ENCODE assay signal across 9 mouse cellular contexts in genomic region chr2:52002299-52002698, GRCm38 (mm10). TPM values are rescaled to one million over a fixed set of nuclear protein-coding genes. Genes with fewer than 3 reads are reported as not detected.
DNase-seq lines count a peak whose midpoint lies in the region; ATAC-seq and TF ChIP-seq lines count a peak whose summit lies in the region.
"Not testable (repeated sequence)": the region's sequence is repeated elsewhere in the genome, so short reads cannot be mapped to it uniquely, and the experiment has no call there.
"Had no signal": no experiment of that assay in that cellular context is flagged by ENCODE, and none has a peak within 500 bp of the region (broad histone marks: within the 10 kb centered on the region; RNA-seq: fewer than 3 reads in every experiment).

No protein-coding gene starts in this region.

- not testable (repeated sequence) for H3K4me3 ChIP-seq in CH12.LX (replicated peaks in 1 of 3; ENCODE audit: low read depth in 2 of 3, low read length in 2 of 3, poor library complexity in 1 of 3)

- not testable (repeated sequence) for H3K79me2 ChIP-seq in CH12.LX (replicated peaks; ENCODE audit: control insufficient read depth, extremely low read depth, insufficient read depth, poor library complexity, severe bottlenecking)

- H3K4me1 ChIP-seq in CH12.LX (ENCODE audit: control insufficient read depth in 1 of 2, insufficient read depth in 2 of 2), result not testable (repeated sequence)

- TF ChIP-seq POLR2A in CH12.LX (IDR thresholded peaks at IDR 0.05; ENCODE audit: low read depth, low read length), result not testable (repeated sequence)

- DNase-seq in CH12.LX (ENCODE audit: extremely low read depth), result peak; percentile 18

- TF ChIP-seq EP300 in CH12.LX (IDR thresholded peaks at IDR 0.05; ENCODE audit: low read length), result not testable (repeated sequence)

- not testable (repeated sequence) for H3K27me3 ChIP-seq in CH12.LX (replicated peaks)

- not testable (repeated sequence) for H3K36me3 ChIP-seq in CH12.LX (replicated peaks in 1 of 2; ENCODE audit: control insufficient read depth in 1 of 2, insufficient read depth in 1 of 2, low read length in 1 of 2)

- not testable (repeated sequence) for TF ChIP-seq CTCF in CH12.LX (conservative IDR thresholded peaks at IDR 0.05 in 1 of 2, IDR thresholded peaks at IDR 0.05 in 1 of 2; ENCODE audit: low read depth in 2 of 2, low read length in 2 of 2)

- not testable (repeated sequence) for H3K27ac ChIP-seq in CH12.LX (ENCODE audit: insufficient read depth, low read depth)

- dilution Hi-C loops in CH12.LX (cut with MboI; ENCODE audit: extremely low pct_ligation_motif_present, extremely low pct_unique_long_range_greater_than_20kb, low sequenced_read_pairs), result not testable (repeated sequence)

- H3K9ac ChIP-seq in CH12.LX (ENCODE audit: insufficient read depth, low read depth), result not testable (repeated sequence)

- not testable (repeated sequence) for TF ChIP-seq RAD21 in CH12.LX (IDR thresholded peaks at IDR 0.05; ENCODE audit: low read depth, low read length)

- H3K4me2 ChIP-seq in CH12.LX (ENCODE audit: insufficient read depth, low read depth, poor library complexity, severe bottlenecking), result not testable (repeated sequence)

- not testable (repeated sequence) for H3K9me3 ChIP-seq in CH12.LX (replicated peaks; ENCODE audit: low read length)

- ATAC-seq in frontal cortex, adult (ENCODE audit: low TSS enrichment), result peak; percentile 59

- in situ Hi-C loops in CH12.LX (cut with MboI; ENCODE audit: low pct_ligation_motif_present, low pct_unique_long_range_greater_than_20kb, low sequenced_read_pairs), result not testable (repeated sequence)

TF ChIP-seq in CH12.LX, 34 proteins besides CTCF, POLR2A, EP300 and RAD21:
- TF ChIP-seq ZNF384 (IDR thresholded peaks at IDR 0.05; ENCODE audit: low read depth, low read length), result peak; percentile 57; the same call in 1 of the 2 replicates

RNA-seq across cellular contexts. Expression of gene Nmi, which starts 29.0 kb away (rescaled TPM):
- total RNA-seq in CH12.LX (2012; rRNA removed) (37.8 and 42.1 TPM in 2 replicates), CH12.LX (2014; rRNA removed) (60.1 and 75.1 TPM in 2 replicates)
- 51.9 and 81.3 TPM in 2 replicates for polyA plus RNA-seq in CH12.LX (2012; ENCODE audit: insufficient read length, low read depth)

RNA-seq across cellular contexts. Expression of gene Tnfaip6, which starts 35.5 kb away (rescaled TPM):
- total RNA-seq in CH12.LX (2012; rRNA removed) (0.38 and 0.59 TPM in 2 replicates), CH12.LX (2014; rRNA removed) (0.22 and 0.34 TPM in 2 replicates)
- 0.13 and 0.19 TPM in 2 replicates for polyA plus RNA-seq in CH12.LX (2012; ENCODE audit: insufficient read length, low read depth)
- total RNA-seq: adrenal gland, postnatal 25 days; G1E; MEL had no signal
- polyA plus RNA-seq: activated CD4-positive, CD25-positive, alpha-beta regulatory T cell, adult 4 months; adrenal gland, adult 2 months; CD4-positive, CD25-positive, alpha-beta regulatory T cell, adult 4 months; G1E; Patski had no signal
